Mouse (Mus musculus) MEL (cell line): ENCODE results near the gene Agrn.

ENCODE experiments used
- CHD2 ChIP-seq: IDR thresholded peaks from 2 replicates; pipeline ENCODE4 v1.6.1; 2011; ENCODE audit warnings: low read length, improper control_type of control experiment
- CTCF ChIP-seq, 3 experiments: IDR thresholded peaks in 2 of 3; conservative IDR thresholded peaks in 1 of 3; 2 replicates each; pipeline ENCODE4 v1.5.1; 2011 to 2012; ENCODE audit warnings: low read length in 3 of 3, low read depth in 2 of 3, mild to moderate bottlenecking in 2 of 3, improper control_type of control experiment in 1 of 3, inconsistent platforms in 1 of 3, mixed read lengths in 1 of 3, moderate library complexity in 1 of 3; ENCODE audit not compliant: control insufficient read depth in 1 of 3, insufficient read depth in 1 of 3, poor library complexity in 1 of 3, severe bottlenecking in 1 of 3
- EP300 ChIP-seq, 2 experiments: IDR thresholded peaks; 2 replicates each; pipeline ENCODE4 v1.6.1; 2011; ENCODE audit warnings: improper control_type of control experiment in 2 of 2, low read length in 2 of 2, low read depth in 1 of 2, mild to moderate bottlenecking in 1 of 2
- MAZ ChIP-seq: IDR thresholded peaks from 2 replicates; pipeline ENCODE4 v1.6.1; 2012; ENCODE audit warnings: low read depth, mild to moderate bottlenecking, inconsistent platforms, low read length, improper control_type of control experiment
- RAD21 ChIP-seq: IDR thresholded peaks from 2 replicates; pipeline ENCODE4 v1.6.1; 2011; ENCODE audit warnings: mild to moderate bottlenecking, low read depth, low read length, improper control_type of control experiment
- TBP ChIP-seq: IDR thresholded peaks from 2 replicates; pipeline ENCODE4 v1.8.0; 2011; ENCODE audit warnings: low read depth, low read length, improper control_type of control experiment
- UBTF ChIP-seq: IDR thresholded peaks from 2 replicates; pipeline ENCODE4 v1.6.1; 2012; ENCODE audit warnings: low read depth, mild to moderate bottlenecking, inconsistent platforms, low read length, improper control_type of control experiment, moderate library complexity, borderline replicate concordance; ENCODE audit not compliant: insufficient read depth
- USF2 ChIP-seq, 2 experiments: IDR thresholded peaks; 2 replicates each; pipeline ENCODE4 v1.6.1; 2011 to 2012; ENCODE audit warnings: improper control_type of control experiment in 2 of 2, low read length in 2 of 2, borderline replicate concordance in 1 of 2, inconsistent platforms in 1 of 2, low read depth in 1 of 2, mild to moderate bottlenecking in 1 of 2; ENCODE audit not compliant: insufficient read depth in 1 of 2
- ZMIZ1 ChIP-seq: IDR thresholded peaks from 2 replicates; pipeline ENCODE4 v1.6.1; 2012; ENCODE audit warnings: low read depth, mild to moderate bottlenecking, inconsistent platforms, low read length, improper control_type of control experiment, moderate library complexity
- ZNF384 ChIP-seq: IDR thresholded peaks from 2 replicates; pipeline ENCODE4 v1.6.1; 2012; ENCODE audit warnings: low read depth, mild to moderate bottlenecking, inconsistent platforms, low read length, improper control_type of control experiment

DNA sequence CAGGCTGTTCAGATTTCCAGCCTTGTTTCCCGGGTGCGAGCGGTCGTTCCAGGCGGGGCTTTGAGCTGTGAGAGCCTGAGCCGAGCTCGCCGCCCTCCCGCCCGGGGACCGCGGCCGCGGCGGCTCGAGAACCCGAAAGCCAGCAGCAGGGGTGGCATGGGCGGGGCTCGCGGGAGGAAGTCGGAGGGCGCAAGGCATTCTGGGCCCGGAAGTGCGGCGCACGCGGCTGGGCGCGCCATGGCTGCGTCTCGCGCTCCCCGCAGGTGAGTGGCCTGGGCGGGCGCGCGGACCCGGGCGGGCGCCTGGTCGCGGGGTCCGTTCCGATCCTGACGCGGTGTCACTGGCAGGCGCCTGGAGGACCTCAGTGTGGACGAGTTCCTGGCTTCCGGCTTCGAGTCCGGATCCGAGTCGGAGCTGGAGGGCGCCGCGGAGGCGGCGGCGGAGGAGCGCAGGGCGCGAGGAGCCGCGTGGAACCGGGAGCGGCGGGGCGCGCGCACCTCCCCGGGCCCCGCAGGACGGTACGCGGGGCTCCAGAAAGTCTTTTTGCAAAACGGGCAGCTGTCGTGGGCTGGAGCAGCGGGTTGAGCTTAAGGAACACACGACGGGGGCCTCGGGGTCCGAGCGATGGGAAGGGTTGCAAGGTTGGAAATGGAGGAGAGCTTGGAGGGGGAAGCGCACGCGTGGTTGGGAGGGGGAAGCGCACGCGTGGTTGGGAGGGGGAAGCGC, 38.7 kb upstream of the Agrn start, which contains the start of gene Noc2l:
- TF ChIP-seq UBTF = 0 out of 2 replicates have a peak, but pooled peaks have one; percentile 56
- TF ChIP-seq RAD21 = no peak
- peak; percentile 48; the same call in 1 of the 2 replicates for TF ChIP-seq TBP
- TF ChIP-seq ZMIZ1 = peak; percentile 74; the same call in 1 of the 2 replicates
- no peak for TF ChIP-seq ZNF384
- TF ChIP-seq EP300 (IDR thresholded peaks at IDR 0.05; ENCODE audit: low read depth in 1 of 2, low read length in 2 of 2) = no peak; a peak in 1 of 4 replicates
- no peak; a peak in 1 of 6 replicates for TF ChIP-seq CTCF (IDR thresholded peaks at IDR 0.05 in 2 of 3, conservative IDR thresholded peaks at IDR 0.05 in 1 of 3; ENCODE audit: control insufficient read depth in 1 of 3, insufficient read depth in 1 of 3, low read depth in 2 of 3, low read length in 3 of 3, poor library complexity in 1 of 3, severe bottlenecking in 1 of 3)
- no peak for TF ChIP-seq USF2 (IDR thresholded peaks at IDR 0.05; ENCODE audit: borderline replicate concordance in 1 of 2, insufficient read depth in 1 of 2, low read depth in 1 of 2, low read length in 2 of 2)
- TF ChIP-seq CHD2 = no peak
- TF ChIP-seq MAZ = no peak
